Mouse (Mus musculus): Measurements from ENCODE around the gene Nbeal2. TPM values are rescaled to one million over a fixed set of nuclear protein-coding genes. Genes with fewer than 3 reads are reported as not detected.

The Nbeal2 gene
- total and polyA plus RNA-seq, 3 experiments: 3.2 to 19.7 (median 8.4) TPM

- peaks cover 59 to 83% of the 10 kb centered on the region in 2 experiments for H3K36me3 ChIP-seq (replicated peaks in 1 of 2; ENCODE audit: control insufficient read depth in 1 of 2, insufficient read depth in 1 of 2, low read length in 1 of 2)
- TF ChIP-seq MAFK (IDR thresholded peaks at IDR 0.05; ENCODE audit: insufficient replicate concordance, low read length) (no peak), USF2 (conservative IDR thresholded peaks at IDR 0.05; ENCODE audit: low read depth, low read length) (no peak), TBP (conservative IDR thresholded peaks at IDR 0.05; ENCODE audit: low read depth, low read length) (no peak), MYC (IDR thresholded peaks at IDR 0.05; ENCODE audit: low read depth, low read length) (no peak), UBTF (IDR thresholded peaks at IDR 0.05; ENCODE audit: low read depth, low read length) (no peak), ZC3H11A (IDR thresholded peaks at IDR 0.05; ENCODE audit: low read depth, low read length) (no peak), NRF1 (IDR thresholded peaks at IDR 0.05; ENCODE audit: low read depth, low read length) (no peak), TCF12 (IDR thresholded peaks at IDR 0.05; ENCODE audit: low read depth, low read length) (no peak), BHLHE40 (IDR thresholded peaks at IDR 0.05; ENCODE audit: low read depth, low read length) (no peak), RCOR1 (conservative IDR thresholded peaks at IDR 0.05; ENCODE audit: low read depth, low read length) (no peak), MAX (IDR thresholded peaks at IDR 0.05; ENCODE audit: low read length) (no peak)
- H3K9ac ChIP-seq (ENCODE audit: insufficient read depth, low read depth): no peak overlapping the region
- DNase-seq (ENCODE audit: extremely low read depth): no peak
- H3K4me1 ChIP-seq (ENCODE audit: control insufficient read depth in 1 of 2, insufficient read depth in 2 of 2): peaks cover 4 to 23% of the 10 kb centered on the region in 2 experiments; a peak in 2 of 4 replicates
- H3K27ac ChIP-seq (ENCODE audit: insufficient read depth, low read depth): no peak overlapping the region
- no peaks in the 10 kb centered on the region for H3K27me3 ChIP-seq (replicated peaks)
- no peak overlapping the region for H3K4me2 ChIP-seq (ENCODE audit: insufficient read depth, low read depth, poor library complexity, severe bottlenecking)
- no peaks in the 10 kb centered on the region for H3K79me2 ChIP-seq (replicated peaks; ENCODE audit: control insufficient read depth, extremely low read depth, insufficient read depth, poor library complexity, severe bottlenecking)
- no peaks in the 10 kb centered on the region for H3K9me3 ChIP-seq (replicated peaks; ENCODE audit: low read length)
- in situ Hi-C loops (cut with MboI; ENCODE audit: low pct_ligation_motif_present, low pct_unique_long_range_greater_than_20kb, low sequenced_read_pairs) (loop anchor here (5.0 kb wide), 1 partner anchor 210 kb away; no protein-coding TSS in a partner anchor), dilution Hi-C loops (cut with MboI; ENCODE audit: extremely low pct_ligation_motif_present, extremely low pct_unique_long_range_greater_than_20kb, low sequenced_read_pairs) (no loop called here)
- H3K4me3 ChIP-seq (replicated peaks in 1 of 3; ENCODE audit: low read depth in 2 of 3, low read length in 2 of 3, poor library complexity in 1 of 3): no peak overlapping the region
Measured at GRCm38 (mm10) chr9:110622621-110623219, 31.2 kb downstream of the Nbeal2 start.

- Histone ChIP-seq H3K27ac (ENCODE audit: insufficient read depth, low read depth) (no peak overlapping the region), H3K27me3 (replicated peaks) (no peaks in the 10 kb centered on the region), H3K79me2 (replicated peaks; ENCODE audit: control insufficient read depth, extremely low read depth, insufficient read depth, poor library complexity, severe bottlenecking) (no peaks in the 10 kb centered on the region), H3K36me3 (replicated peaks in 1 of 2; ENCODE audit: control insufficient read depth in 1 of 2, insufficient read depth in 1 of 2, low read length in 1 of 2) (peaks cover 54 to 78% of the 10 kb centered on the region in 2 experiments), H3K9me3 (replicated peaks; ENCODE audit: low read length) (no peaks in the 10 kb centered on the region), H3K9ac (ENCODE audit: insufficient read depth, low read depth) (no peak overlapping the region), H3K4me2 (ENCODE audit: insufficient read depth, low read depth, poor library complexity, severe bottlenecking) (no peak overlapping the region), H3K4me3 (replicated peaks in 1 of 3; ENCODE audit: low read depth in 2 of 3, low read length in 2 of 3, poor library complexity in 1 of 3) (no peak overlapping the region), H3K4me1 (ENCODE audit: control insufficient read depth in 1 of 2, insufficient read depth in 2 of 2) (peaks cover 4 to 22% of the 10 kb centered on the region in 2 experiments; a peak in 2 of 4 replicates)
- DNase-seq (ENCODE audit: extremely low read depth): no peak
- in situ Hi-C loops (cut with MboI; ENCODE audit: low pct_ligation_motif_present, low pct_unique_long_range_greater_than_20kb, low sequenced_read_pairs) (loop anchor here (5.0 kb wide), 1 partner anchor 208 kb away; no protein-coding TSS in a partner anchor), dilution Hi-C loops (cut with MboI; ENCODE audit: extremely low pct_ligation_motif_present, extremely low pct_unique_long_range_greater_than_20kb, low sequenced_read_pairs) (no loop called here)
- TF ChIP-seq BHLHE40 (IDR thresholded peaks at IDR 0.05; ENCODE audit: low read depth, low read length) (no peak), RAD21 (IDR thresholded peaks at IDR 0.05; ENCODE audit: low read depth, low read length) (no peak), MAFK (IDR thresholded peaks at IDR 0.05; ENCODE audit: insufficient replicate concordance, low read length) (no peak), NRF1 (IDR thresholded peaks at IDR 0.05; ENCODE audit: low read depth, low read length) (no peak), PAX5 (IDR thresholded peaks at IDR 0.05; ENCODE audit: low read length) (no peak), CHD1 (IDR thresholded peaks at IDR 0.05; ENCODE audit: low read depth, low read length) (no peak), IRF4 (IDR thresholded peaks at IDR 0.05; ENCODE audit: low read depth, low read length) (no peak), ZNF384 (IDR thresholded peaks at IDR 0.05; ENCODE audit: low read depth, low read length) (no peak), USF1 (IDR thresholded peaks at IDR 0.05; ENCODE audit: low read depth, low read length) (no peak), SMC3 (IDR thresholded peaks at IDR 0.05; ENCODE audit: low read depth, low read length) (no peak), JUND (conservative IDR thresholded peaks at IDR 0.05; ENCODE audit: low read depth, low read length) (no peak), TCF12 (IDR thresholded peaks at IDR 0.05; ENCODE audit: low read depth, low read length) (no peak), MEF2A (IDR thresholded peaks at IDR 0.05; ENCODE audit: borderline replicate concordance, low read depth, low read length) (no peak), ZC3H11A (IDR thresholded peaks at IDR 0.05; ENCODE audit: low read depth, low read length) (no peak), SIN3A (IDR thresholded peaks at IDR 0.05; ENCODE audit: low read length) (no peak), POLR2A (IDR thresholded peaks at IDR 0.05; ENCODE audit: low read depth, low read length) (no peak), MAZ (IDR thresholded peaks at IDR 0.05; ENCODE audit: low read depth, low read length) (no peak)
Measured at GRCm38 (mm10) chr9:110620685-110621084, 33.3 kb downstream of the Nbeal2 start.
